Comparison of ENCODE assay signal across 22 mouse cellular contexts in the genomic region with DNA sequence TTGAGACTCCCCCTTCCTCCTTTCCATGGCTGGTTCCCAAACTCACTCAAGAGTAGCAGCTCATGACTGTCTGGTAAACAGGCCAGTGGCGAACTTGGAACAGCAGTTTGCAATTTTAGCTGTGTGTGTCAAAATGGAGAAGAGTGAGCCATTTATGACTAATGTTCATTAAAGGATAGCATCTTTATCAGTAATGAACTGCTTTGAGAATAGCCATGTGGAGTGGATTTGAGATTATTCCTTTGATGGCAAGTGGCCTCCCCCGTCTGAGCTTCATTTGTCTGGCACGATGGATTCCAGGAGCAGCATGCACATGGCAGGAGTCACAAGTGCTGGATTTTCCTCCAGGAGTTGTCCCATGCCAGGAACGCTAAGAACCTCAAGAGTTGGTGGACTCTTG.
"Had no signal": no experiment of that assay in that cellular context is flagged by ENCODE, and none has a peak within 500 bp of the region (broad histone marks: within the 10 kb centered on the region; RNA-seq: fewer than 3 reads in every experiment).

No protein-coding gene starts in this region.

- H3K36me3 ChIP-seq: limb, embryonic 10.5 days; limb, embryonic 13.5 days; liver, embryonic 12.5 days; liver, embryonic 15.5 days; midbrain, embryonic 12.5 days; midbrain, embryonic 15.5 days; neural tube, embryonic 12.5 days; neural tube, embryonic 15.5 days had no signal

- H3K27me3 ChIP-seq: limb, embryonic 13.5 days; liver, embryonic 12.5 days; liver, embryonic 15.5 days; midbrain, embryonic 12.5 days; midbrain, embryonic 15.5 days; neural tube, embryonic 12.5 days; neural tube, embryonic 15.5 days had no signal

- ATAC-seq: hindbrain, embryonic 16.5 days; intestine, embryonic 16.5 days; liver, embryonic 12.5 days; midbrain, embryonic 15.5 days had no signal

- H3K4me2 ChIP-seq: limb, embryonic 13.5 days; liver, embryonic 12.5 days; liver, embryonic 15.5 days; midbrain, embryonic 12.5 days; midbrain, embryonic 15.5 days; neural tube, embryonic 12.5 days; neural tube, embryonic 15.5 days had no signal

- H3K9ac ChIP-seq: limb, embryonic 13.5 days; liver, embryonic 12.5 days; liver, embryonic 15.5 days; midbrain, embryonic 12.5 days; midbrain, embryonic 15.5 days; neural tube, embryonic 12.5 days; neural tube, embryonic 15.5 days had no signal

- DNase-seq: kidney, adult 18-20 months; kidney, postnatal 25 days; layer of hippocampus, postnatal 36 days; liver; right cerebral cortex, adult 18-20 months; right cerebral cortex, postnatal 14 days; right cerebral cortex, postnatal 4 days; thymus, adult 2 months; thymus, postnatal 25 days had no signal

- H3K4me3 ChIP-seq: limb, embryonic 10.5 days; limb, embryonic 13.5 days; liver, embryonic 12.5 days; liver, embryonic 15.5 days; midbrain, embryonic 12.5 days; midbrain, embryonic 15.5 days; neural tube, embryonic 12.5 days; neural tube, embryonic 15.5 days had no signal

- H3K4me1 ChIP-seq: limb, embryonic 10.5 days; limb, embryonic 13.5 days; liver, embryonic 12.5 days; liver, embryonic 15.5 days; midbrain, embryonic 12.5 days; midbrain, embryonic 15.5 days; neural tube, embryonic 12.5 days; neural tube, embryonic 15.5 days had no signal

- H3K27ac ChIP-seq: kidney, postnatal 0 days; limb, embryonic 10.5 days; limb, embryonic 13.5 days; liver, embryonic 12.5 days; liver, embryonic 15.5 days; macrophage; midbrain, embryonic 12.5 days; midbrain, embryonic 15.5 days; neural tube, embryonic 12.5 days; neural tube, embryonic 15.5 days; stomach, postnatal 0 days had no signal

- H3K9me3 ChIP-seq: limb, embryonic 10.5 days; limb, embryonic 13.5 days; liver, embryonic 12.5 days; liver, embryonic 15.5 days; midbrain, embryonic 12.5 days; midbrain, embryonic 15.5 days; neural tube, embryonic 12.5 days; neural tube, embryonic 15.5 days had no signal
